Mouse (Mus musculus) forebrain, embryonic 15.5 days (tissue): ENCODE results near the gene Hdhd5. TPM values are rescaled to one million over a fixed set of nuclear protein-coding genes. Genes with fewer than 3 reads are reported as not detected.

Experiments used
- ATAC-seq: fragments of 200-750 bp; cut with Nextera tagmentation; replicated peaks from 2 replicates; pipeline ENCODE4 v1.8.0; 2017; ENCODE audit warnings: mild to moderate bottlenecking, moderate TSS enrichment, moderate library complexity
- H3K27ac ChIP-seq: fragments of 300-500 bp; sonication (generic); replicated peaks from 2 replicates; pipeline ENCODE4 v1.5.1; 2015; ENCODE audit warnings: mild to moderate bottlenecking, inconsistent platforms
- H3K27me3 ChIP-seq: fragments of 300-500 bp; sonication (generic); 2 replicates; pipeline ENCODE4 v1.6.1; 2015; ENCODE audit warnings: inconsistent platforms
- H3K36me3 ChIP-seq: fragments of 300-500 bp; sonication (generic); 2 replicates; pipeline ENCODE4 v1.6.1; 2015; ENCODE audit warnings: mild to moderate bottlenecking, inconsistent platforms
- H3K4me1 ChIP-seq: fragments of 300-500 bp; sonication (generic); 2 replicates; pipeline ENCODE4 v1.6.1; 2015; ENCODE audit warnings: inconsistent platforms
- H3K4me2 ChIP-seq: fragments of 300-500 bp; sonication (generic); replicated peaks from 2 replicates; pipeline ENCODE4 v1.6.1; 2015; ENCODE audit warnings: mild to moderate bottlenecking, inconsistent platforms
- H3K4me3 ChIP-seq: fragments of 300-500 bp; sonication (generic); 2 replicates; pipeline ENCODE4 v1.5.1; 2015; ENCODE audit warnings: mild to moderate bottlenecking, inconsistent platforms
- H3K9ac ChIP-seq: fragments of 300-500 bp; sonication (generic); replicated peaks from 2 replicates; pipeline ENCODE4 v1.6.1; 2015; ENCODE audit warnings: mild to moderate bottlenecking, inconsistent platforms
- H3K9me3 ChIP-seq: fragments of 300-500 bp; sonication (generic); 2 replicates; pipeline ENCODE4 v1.6.1; 2016; ENCODE audit warnings: inconsistent platforms
- WGBS: fragments of 180-500 bp; shearing (Covaris S2); methylation state at CpG from one replicate; pipeline ENCODE4 v1.1.7; 2015; ENCODE audit warnings: mixed read lengths; 5-methylcytosine and 5-hydroxymethylcytosine counted together
- polyA plus RNA-seq: library from polyadenylated mRNA; unstranded; fragments of >200 nt; fragmentation: Nextera tagmentation; extraction: Ambion mirVana; gene quantifications from 2 replicates; pipeline ENCODE4 v1.2.1, GENCODE M21; 2015

Gene Hdhd5
- polyA plus RNA-seq, 1 experiment from 2014 or later: 16.8 TPM

GRCm38 (mm10) chr6:120479302-120479701 lies 51.8 kb downstream of the Hdhd5 start:
- ATAC-seq: no peak
- 93% methylated on average over 2 of the region's 2 CpGs for WGBS

DNA sequence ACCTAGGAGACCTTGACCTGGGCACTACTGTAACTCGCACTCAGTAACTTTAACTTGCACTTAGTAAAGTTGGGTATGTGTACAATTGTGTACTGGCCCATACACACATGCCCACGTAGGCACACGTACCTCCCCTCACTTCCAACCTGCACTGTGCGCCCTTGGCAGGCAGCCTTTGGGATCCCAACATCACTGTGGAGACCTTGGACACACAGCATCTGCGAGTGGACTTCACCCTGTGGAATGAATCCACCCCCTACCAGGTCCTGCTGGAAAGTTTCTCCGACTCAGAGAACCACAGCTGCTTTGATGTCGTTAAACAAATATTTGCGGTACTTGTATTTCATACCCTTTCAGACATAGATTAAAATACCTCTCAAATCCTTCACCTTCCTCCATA lies 55.8 kb downstream of the Hdhd5 start:
- 87% methylated on average over 8 of the region's 8 CpGs for WGBS
- ATAC-seq: no peak
- H3K9ac ChIP-seq: no peak overlapping the region

More at GRCm38 (mm10) chr6:120479302-120479701, 51.8 kb downstream of the Hdhd5 start:
- peaks cover 4% of the 10 kb centered on the region; the same call in 1 of the 2 replicates for H3K36me3 ChIP-seq
- H3K4me1 ChIP-seq: no peaks in the 10 kb centered on the region
- no peak overlapping the region for H3K4me3 ChIP-seq
- no peak overlapping the region for H3K9ac ChIP-seq
- H3K4me2 ChIP-seq: no peak overlapping the region
- H3K9me3 ChIP-seq: no peaks in the 10 kb centered on the region
- H3K27ac ChIP-seq: no peak overlapping the region
- H3K27me3 ChIP-seq: no peaks in the 10 kb centered on the region

GRCm38 (mm10) chr6:120473427-120473826 lies 57.7 kb downstream of the Hdhd5 start:
- Histone ChIP-seq H3K27ac (no peak overlapping the region), H3K36me3 (no peaks in the 10 kb centered on the region)
- 33% methylated on average over 5 of the region's 5 CpGs for WGBS

More for the DNA sequence above, 55.8 kb downstream of the Hdhd5 start:
- Histone ChIP-seq H3K4me2 (no peak overlapping the region), H3K4me3 (no peak overlapping the region), H3K4me1 (peaks cover 22% of the 10 kb centered on the region), H3K36me3 (no peaks in the 10 kb centered on the region), H3K27ac (no peak overlapping the region), H3K27me3 (no peaks in the 10 kb centered on the region), H3K9me3 (no peaks in the 10 kb centered on the region)

GRCm38 (mm10) chr6:120472455-120473140 lies 58.5 kb downstream of the Hdhd5 start:
- Histone ChIP-seq H3K9me3 (no peaks in the 10 kb centered on the region), H3K27me3 (no peaks in the 10 kb centered on the region), H3K4me2 (no peak overlapping the region), H3K4me3 (no peak overlapping the region), H3K27ac (peak overlapping the region; percentile 70), H3K9ac (no peak overlapping the region), H3K36me3 (no peaks in the 10 kb centered on the region), H3K4me1 (peaks cover 22% of the 10 kb centered on the region)
- 13% methylated on average over 8 of the region's 8 CpGs for WGBS
- peak; percentile 62 for ATAC-seq

More at GRCm38 (mm10) chr6:120473427-120473826, 57.7 kb downstream of the Hdhd5 start:
- Histone ChIP-seq H3K27me3 (no peaks in the 10 kb centered on the region), H3K4me1 (peaks cover 22% of the 10 kb centered on the region), H3K4me2 (no peak overlapping the region), H3K9me3 (no peaks in the 10 kb centered on the region), H3K9ac (no peak overlapping the region), H3K4me3 (no peak overlapping the region)
- ATAC-seq: no peak

DNA sequence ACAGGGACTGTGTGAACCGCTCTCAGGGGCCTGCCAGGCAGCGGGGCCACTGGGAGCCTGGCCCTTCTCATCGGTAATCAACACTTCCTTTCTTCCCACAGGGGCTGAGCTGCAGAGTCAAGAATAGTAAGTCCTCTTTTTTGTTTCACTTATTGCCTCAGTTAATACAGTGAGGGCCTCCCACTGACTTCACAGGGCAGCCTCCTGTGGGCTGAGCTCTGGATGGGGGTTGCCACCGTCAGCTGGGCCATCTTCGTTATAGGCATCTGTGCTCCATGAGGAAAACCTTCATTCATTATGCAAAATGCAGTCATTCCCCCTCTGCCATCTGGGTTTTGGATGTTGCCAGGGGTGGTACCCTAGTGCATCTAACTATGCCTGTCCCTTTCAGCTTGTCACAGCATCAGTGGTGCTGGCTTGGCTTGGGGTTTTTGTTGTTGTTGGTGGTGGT lies 59.1 kb downstream of the Hdhd5 start:
- Histone ChIP-seq H3K9me3 (no peaks in the 10 kb centered on the region), H3K27ac (peak overlapping the region; percentile 70), H3K4me2 (0 out of 2 replicates have a peak overlapping the region, but pooled peaks have one; percentile 0), H3K27me3 (no peaks in the 10 kb centered on the region), H3K4me1 (peaks cover 22% of the 10 kb centered on the region), H3K9ac (no peak overlapping the region), H3K36me3 (no peaks in the 10 kb centered on the region), H3K4me3 (no peak overlapping the region)
- ATAC-seq: peak; percentile 88
- 3% methylated on average over 5 of the region's 5 CpGs for WGBS

- no peak overlapping the region for H3K27ac ChIP-seq
Observed at GRCm38 (mm10) chr6:120470666-120471065, 60.5 kb downstream of the Hdhd5 start.

GRCm38 (mm10) chr6:120469770-120470169 lies 61.3 kb downstream of the Hdhd5 start:
- H3K9me3 ChIP-seq: no peaks in the 10 kb centered on the region
- no peak overlapping the region for H3K4me2 ChIP-seq
- no peaks in the 10 kb centered on the region for H3K27me3 ChIP-seq
- no peak overlapping the region for H3K4me3 ChIP-seq
- no peak overlapping the region for H3K9ac ChIP-seq
- no peaks in the 10 kb centered on the region for H3K36me3 ChIP-seq
- H3K4me1 ChIP-seq: peaks cover 22% of the 10 kb centered on the region
- H3K27ac ChIP-seq: no peak overlapping the region
- ATAC-seq: no peak

More at GRCm38 (mm10) chr6:120470666-120471065, 60.5 kb downstream of the Hdhd5 start:
- WGBS: 95% methylated on average over 1 of the region's 1 CpGs
- no peak for ATAC-seq
- no peaks in the 10 kb centered on the region for H3K9me3 ChIP-seq
- no peak overlapping the region for H3K9ac ChIP-seq
- no peak overlapping the region for H3K4me3 ChIP-seq
- no peaks in the 10 kb centered on the region for H3K36me3 ChIP-seq
- peaks cover 22% of the 10 kb centered on the region for H3K4me1 ChIP-seq
- no peak overlapping the region for H3K4me2 ChIP-seq
- no peaks in the 10 kb centered on the region for H3K27me3 ChIP-seq

- Histone ChIP-seq H3K36me3 (no peaks in the 10 kb centered on the region), H3K9ac (no peak overlapping the region), H3K27me3 (0 out of 2 replicates have a peak, but pooled peaks cover 4% of the 10 kb centered on the region), H3K9me3 (no peaks in the 10 kb centered on the region), H3K4me2 (no peak overlapping the region), H3K4me3 (no peak overlapping the region), H3K27ac (no peak overlapping the region), H3K4me1 (peaks cover 26% of the 10 kb centered on the region)
- no peak for ATAC-seq
- WGBS: 72% methylated on average over 3 of the region's 3 CpGs
Observed at GRCm38 (mm10) chr6:120469268-120469667, 61.9 kb downstream of the Hdhd5 start.

DNA sequence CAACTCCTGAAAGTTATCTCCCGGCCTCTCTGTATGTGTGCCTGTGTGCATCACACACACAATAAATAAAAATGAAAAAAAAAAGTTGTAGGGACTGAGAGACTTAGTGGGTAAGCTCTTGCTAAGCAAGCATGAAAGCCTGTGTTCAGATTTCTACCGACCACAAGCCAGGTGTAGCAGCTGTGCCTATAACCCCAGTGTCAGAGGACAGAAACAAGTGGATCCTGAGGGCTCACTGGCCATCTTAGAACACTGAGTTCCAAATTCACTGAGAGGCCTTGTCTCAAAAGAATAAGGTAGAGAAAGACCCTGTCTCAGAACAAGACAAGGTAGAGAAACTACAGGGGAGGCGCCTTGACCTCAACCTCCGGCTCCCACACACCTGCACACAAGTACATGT lies 62.9 kb downstream of the Hdhd5 start:
- no peaks in the 10 kb centered on the region for H3K9me3 ChIP-seq
- no peak overlapping the region for H3K9ac ChIP-seq
- no peak overlapping the region for H3K27ac ChIP-seq
- H3K4me1 ChIP-seq: peaks cover 31% of the 10 kb centered on the region
- peaks cover 14% of the 10 kb centered on the region; the same call in 1 of the 2 replicates for H3K27me3 ChIP-seq
- no peak for ATAC-seq
- no peak overlapping the region for H3K4me3 ChIP-seq
- no peaks in the 10 kb centered on the region for H3K36me3 ChIP-seq
- 98% methylated on average over 4 of the region's 4 CpGs for WGBS
- H3K4me2 ChIP-seq: no peak overlapping the region

DNA sequence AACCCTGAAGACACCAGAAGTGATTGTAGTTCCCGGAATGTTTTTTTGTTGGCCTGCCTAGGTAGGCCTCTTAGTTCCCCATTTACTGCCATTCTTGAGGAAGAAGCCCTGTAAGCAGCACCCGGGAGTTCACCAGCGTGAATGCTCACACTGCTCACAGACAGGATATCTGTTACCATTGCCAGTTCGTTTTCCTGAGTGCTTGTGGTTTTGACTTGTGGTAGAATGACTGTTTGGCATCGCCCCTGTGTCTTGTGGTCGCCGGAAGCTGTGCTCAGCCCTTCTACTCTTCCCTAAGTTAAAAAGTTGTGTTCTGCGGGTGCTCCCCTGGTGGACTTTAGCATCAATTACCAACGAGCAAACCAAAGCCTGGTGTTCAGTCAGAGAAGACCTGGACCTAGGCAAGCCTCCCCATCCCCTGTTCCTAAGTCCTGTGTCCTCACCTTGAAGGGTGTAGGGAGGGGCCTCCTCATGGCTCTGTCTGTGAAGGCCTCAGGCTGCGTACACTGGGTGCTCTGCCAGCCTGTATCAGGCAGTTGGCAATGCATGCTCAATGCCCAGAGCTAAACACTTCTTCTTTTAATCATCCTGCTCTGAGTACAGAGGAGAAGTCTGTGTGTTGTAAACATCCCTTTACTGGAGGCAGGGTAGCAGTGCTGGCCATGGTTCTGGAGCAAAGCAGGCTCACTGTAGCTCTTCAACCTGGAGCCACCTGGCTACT lies 64.3 kb downstream of the Hdhd5 start:
- Histone ChIP-seq H3K4me2 (no peak overlapping the region), H3K4me3 (no peak overlapping the region), H3K27ac (no peak overlapping the region), H3K9me3 (no peaks in the 10 kb centered on the region), H3K9ac (no peak overlapping the region), H3K4me1 (peaks cover 21% of the 10 kb centered on the region), H3K36me3 (no peaks in the 10 kb centered on the region), H3K27me3 (peaks cover 26% of the 10 kb centered on the region; the same call in 1 of the 2 replicates)
- 82% methylated on average over 10 of the region's 10 CpGs for WGBS
- no peak for ATAC-seq

DNA sequence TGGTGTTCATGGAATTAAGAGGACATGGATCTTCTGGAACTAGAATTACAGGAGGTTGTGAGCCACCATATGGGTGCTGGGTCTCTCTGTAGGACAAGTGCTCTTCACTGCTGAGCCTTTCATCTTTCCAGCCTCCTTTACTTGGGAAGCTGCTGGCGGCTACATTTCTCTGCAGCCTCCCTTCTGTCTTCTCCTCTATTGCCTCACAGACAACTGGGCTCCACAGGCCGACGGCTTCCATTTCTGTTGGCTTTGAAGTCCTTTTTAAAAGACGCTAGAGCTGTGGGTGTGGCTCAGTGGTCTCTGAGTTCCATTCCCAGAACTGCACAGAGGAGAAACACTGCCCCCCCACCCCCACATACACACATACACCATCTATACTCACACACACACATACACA lies 65.7 kb downstream of the Hdhd5 start:
- Histone ChIP-seq H3K4me3 (no peak overlapping the region), H3K9me3 (no peaks in the 10 kb centered on the region), H3K4me2 (no peak overlapping the region), H3K27ac (no peak overlapping the region), H3K36me3 (no peaks in the 10 kb centered on the region), H3K27me3 (peaks cover 33% of the 10 kb centered on the region; the same call in 1 of the 2 replicates), H3K4me1 (peaks cover 18% of the 10 kb centered on the region), H3K9ac (no peak overlapping the region)
- ATAC-seq: no peak
- 39% methylated on average over 4 of the region's 4 CpGs for WGBS

DNA sequence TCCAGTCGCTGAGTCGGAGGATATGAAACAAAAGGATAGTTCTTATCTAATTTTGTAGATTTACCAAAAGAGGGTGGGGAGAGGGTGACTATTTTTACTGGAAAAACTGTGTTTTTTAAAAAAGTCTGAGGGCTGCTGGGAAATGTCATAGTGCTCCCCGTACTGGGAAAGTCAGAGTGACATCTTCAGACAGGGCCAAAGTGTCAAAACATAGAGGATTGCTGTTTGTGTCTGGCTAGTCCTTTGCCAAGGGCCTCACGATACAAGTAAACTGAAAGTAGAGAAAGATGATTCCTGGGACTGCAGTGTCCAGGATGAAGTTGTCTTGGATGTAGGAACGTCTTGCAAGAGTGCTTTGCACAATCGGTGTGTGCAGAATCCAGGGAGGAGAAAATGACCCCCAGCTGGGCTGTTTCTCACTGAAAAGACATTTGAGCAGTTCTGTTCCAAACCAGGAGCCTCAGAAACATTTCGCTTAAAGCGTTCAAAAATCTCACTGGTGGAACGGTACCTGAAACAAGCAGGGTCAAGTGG lies 66.6 kb downstream of the Hdhd5 start:
- Histone ChIP-seq H3K9ac (no peak overlapping the region), H3K27ac (no peak overlapping the region), H3K9me3 (no peaks in the 10 kb centered on the region), H3K36me3 (no peaks in the 10 kb centered on the region), H3K4me3 (no peak overlapping the region), H3K27me3 (peaks cover 33% of the 10 kb centered on the region; the same call in 1 of the 2 replicates), H3K4me1 (peaks cover 18% of the 10 kb centered on the region), H3K4me2 (peak overlapping the region; percentile 57)
- WGBS: 45% methylated on average over 9 of the region's 9 CpGs
- ATAC-seq: no peak
